8 mouse cellular contexts compared by ENCODE assay signal in genomic region chr9:48733817-48734544, GRCm38 (mm10).
DNase-seq lines count a peak whose midpoint lies in the region; ATAC-seq lines count a peak whose summit lies in the region.

No protein-coding gene starts in this region.

- 0 out of 2 replicates have a peak overlapping the region, but pooled peaks have one; percentile 15 for H3K27ac ChIP-seq in heart, embryonic 13.5 days (replicated peaks)

- peaks cover 10% of the 10 kb centered on the region; the same call in 1 of the 2 replicates for H3K27me3 ChIP-seq in heart, embryonic 13.5 days (replicated peaks)

- H3K36me3 ChIP-seq in heart, embryonic 13.5 days, result no peaks in the 10 kb centered on the region

- WGBS in heart, embryonic 13.5 days, result 46% methylated on average over 13 of the region's 13 CpGs

- peaks cover 64% of the 10 kb centered on the region for H3K4me1 ChIP-seq in heart, embryonic 13.5 days

- peak; percentile 80 to 94 for DNase-seq in layer of hippocampus, adult 18-20 months (ENCODE audit: low spot score in 2 of 2)
- no peak for DNase-seq in layer of hippocampus, postnatal 25 days (ENCODE audit: extremely low spot score in 1 of 2, low spot score in 1 of 2)
- DNase-seq in cerebellum, adult 9-11 months, result peak; percentile 52
- DNase-seq in layer of hippocampus, adult 9-11 months, result peak; percentile 91
- DNase-seq in retina, adult 2 months (ENCODE audit: low read depth, low spot score), result peak; percentile 22
- DNase-seq in spleen, postnatal 36 days (ENCODE audit: low spot score in 2 of 2), result no peak
- no peak for DNase-seq in adrenal gland, adult 8-10 months

- no peak for ATAC-seq in heart, embryonic 13.5 days (ENCODE audit: extremely low read depth, insufficient number of reproducible peaks, low FRiP score, low TSS enrichment)

- H3K9ac ChIP-seq in heart, embryonic 13.5 days, result no peak overlapping the region

- no peak overlapping the region for H3K4me3 ChIP-seq in heart, embryonic 13.5 days

- no peaks in the 10 kb centered on the region for H3K9me3 ChIP-seq in heart, embryonic 13.5 days

- H3K4me2 ChIP-seq in heart, embryonic 13.5 days, result no peak overlapping the region

Comparison
In these comparisons a context has a peak if more than half of its experiments do, and no peak if none do; other contexts are left out.
1. DNase-seq: peak in layer of hippocampus, adult 18-20 months (2 of 2), cerebellum, adult 9-11 months (single experiment), layer of hippocampus, adult 9-11 months (single experiment) and retina, adult 2 months (single experiment); none in layer of hippocampus, postnatal 25 days (0 of 2), spleen, postnatal 36 days (0 of 2) and adrenal gland, adult 8-10 months (single experiment).